Mouse (Mus musculus) liver, embryonic 12.5 days (tissue): Measurements from ENCODE around the gene Tchhl1. TPM values are rescaled to one million over a fixed set of nuclear protein-coding genes. Genes with fewer than 3 reads are reported as not detected.
A peak's percentile ranks its signal among the peaks of the same experiment; 100 is the strongest.
"Not testable (repeated sequence)": the region's sequence is repeated elsewhere in the genome, so short reads cannot be mapped to it uniquely, and the experiment has no call there.

Source experiments
- ATAC-seq: fragments of 200-750 bp; cut with Nextera tagmentation; 2 replicates; pipeline ENCODE4 v1.8.0; 2017; ENCODE audit warnings: moderate number of reproducible peaks, mild to moderate bottlenecking, moderate library complexity
- H3K27ac ChIP-seq: fragments of 300-500 bp; sonication (generic); 2 replicates; pipeline ENCODE4 v1.5.1; 2016; ENCODE audit warnings: mild to moderate bottlenecking
- H3K27me3 ChIP-seq: fragments of 300-500 bp; sonication (generic); replicated peaks from 2 replicates; pipeline ENCODE4 v1.6.1; 2016; ENCODE audit warnings: mild to moderate bottlenecking, moderate library complexity
- H3K36me3 ChIP-seq: fragments of 300-500 bp; sonication (generic); 2 replicates; pipeline ENCODE4 v1.6.1; 2016; ENCODE audit warnings: mild to moderate bottlenecking, moderate library complexity
- H3K4me1 ChIP-seq: fragments of 300-500 bp; sonication (generic); 2 replicates; pipeline ENCODE4 v1.6.1; 2016
- H3K4me2 ChIP-seq: fragments of 300-500 bp; sonication (generic); 2 replicates; pipeline ENCODE4 v1.6.1; 2016; ENCODE audit warnings: mild to moderate bottlenecking, moderate library complexity
- H3K4me3 ChIP-seq: fragments of 300-500 bp; sonication (generic); 2 replicates; pipeline ENCODE4 v1.5.1; 2016; ENCODE audit warnings: mild to moderate bottlenecking, moderate library complexity
- H3K9ac ChIP-seq: fragments of 300-500 bp; sonication (generic); 2 replicates; pipeline ENCODE4 v1.6.1; 2016; ENCODE audit warnings: mild to moderate bottlenecking, moderate library complexity
- H3K9me3 ChIP-seq: fragments of 300-500 bp; sonication (generic); replicated peaks from 2 replicates; pipeline ENCODE4 v1.6.1; 2016; ENCODE audit warnings: mild to moderate bottlenecking, moderate library complexity
- WGBS: fragments of 180-500 bp; shearing (Covaris S2); methylation state at CpG from one replicate; pipeline ENCODE4 v1.1.7; 2016; ENCODE audit not compliant: insufficient replicate concordance; 5-methylcytosine and 5-hydroxymethylcytosine counted together
- polyA plus RNA-seq: library from polyadenylated mRNA; unstranded; fragments of >200 nt; fragmentation: Nextera tagmentation; extraction: Ambion mirVana; gene quantifications from 2 replicates; pipeline ENCODE4 v1.2.1, GENCODE M21; 2016

Gene Tchhl1
- polyA plus RNA-seq: not detected in 2 replicates

DNA sequence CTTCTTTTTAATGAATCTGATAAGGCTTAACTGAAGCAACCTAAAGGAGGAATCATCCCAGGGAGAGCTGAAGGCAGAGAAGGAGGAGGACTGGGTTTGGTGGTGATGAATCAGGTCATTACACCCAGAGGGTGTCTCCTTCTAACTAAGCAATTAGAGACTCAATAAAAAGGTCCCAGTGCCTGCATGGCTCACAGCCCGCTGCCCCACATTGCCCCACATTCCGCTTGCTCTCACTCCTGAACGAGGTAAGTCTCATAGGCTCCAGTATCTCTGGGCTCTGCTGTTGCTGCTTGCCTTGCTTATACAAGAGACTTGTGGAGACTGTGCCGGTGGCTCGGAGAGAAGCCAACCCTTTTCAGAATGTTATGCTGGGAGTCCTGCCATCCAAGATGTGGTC is at the start of gene Tchhl1:
Tchhl1 (plus strand) TSS at position 194 of the 400 bp plus-strand sequence.
- Histone ChIP-seq H3K4me1 (no peaks in the 10 kb centered on the region), H3K4me2 (no peak within 1 kb of the TSS), H3K9ac (no peak within 1 kb of the TSS), H3K27me3 (no peaks in the 10 kb centered on the region), H3K27ac (no peak within 1 kb of the TSS), H3K36me3 (no peaks in the 10 kb centered on the region), H3K4me3 (no peak within 1 kb of the TSS), H3K9me3 (no peaks in the 10 kb centered on the region)
- WGBS: 55% methylated on average over 5 of the region's 5 CpGs
- ATAC-seq: no peak

DNA sequence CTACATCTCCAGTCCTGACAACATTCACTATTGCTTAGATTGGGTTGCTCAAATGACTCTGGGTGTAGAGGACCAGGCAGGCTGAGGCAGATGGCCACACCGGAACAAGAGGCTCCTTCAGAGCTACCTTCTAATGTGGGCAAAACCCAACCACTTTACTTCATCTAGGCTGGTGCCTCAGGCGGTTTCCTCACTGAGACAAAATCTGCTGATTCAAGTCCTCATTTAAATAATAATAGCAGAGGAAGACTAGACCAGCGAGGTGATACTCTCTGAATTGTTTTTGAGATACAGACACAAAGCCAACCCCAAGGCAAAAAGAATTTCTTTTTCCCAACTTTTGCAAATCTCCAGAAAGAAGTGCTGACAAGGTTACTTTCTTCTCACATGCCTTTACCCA is 36.9 kb upstream of the Tchhl1 start:
- no peak overlapping the region for H3K4me3 ChIP-seq
- no peaks in the 10 kb centered on the region for H3K27me3 ChIP-seq
- no peaks in the 10 kb centered on the region for H3K9me3 ChIP-seq
- no peak overlapping the region for H3K27ac ChIP-seq
- no peak overlapping the region for H3K4me2 ChIP-seq
- no peak for ATAC-seq
- no peaks in the 10 kb centered on the region for H3K4me1 ChIP-seq
- no peaks in the 10 kb centered on the region for H3K36me3 ChIP-seq
- WGBS: 44% methylated on average over 3 of the region's 3 CpGs
- H3K9ac ChIP-seq: no peak overlapping the region

DNA sequence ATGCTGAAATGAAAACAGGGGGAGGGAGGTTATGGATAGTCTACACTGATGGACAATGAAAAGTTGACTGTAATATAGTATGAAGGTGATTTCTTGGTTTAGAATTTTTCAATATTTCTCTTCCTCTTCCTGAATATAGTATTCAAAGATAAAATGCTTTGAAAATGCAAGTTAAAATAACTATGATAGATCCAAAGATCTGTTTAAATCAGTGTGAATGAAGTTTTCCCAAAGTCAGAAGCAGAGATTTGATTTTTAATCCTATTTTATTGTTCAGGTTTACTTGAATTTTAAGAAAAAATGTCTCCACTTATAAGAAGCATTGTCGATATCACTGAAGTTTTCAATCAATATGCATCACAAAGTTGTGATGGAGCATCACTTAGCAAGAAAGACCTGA is 26.5 kb upstream of the Tchhl1 start, which contains the start of gene Tchh:
Tchh (plus strand) TSS at position 301 of the 400 bp plus-strand sequence.
- H3K4me1 ChIP-seq: 0 out of 2 replicates have a peak, but pooled peaks cover 5% of the 10 kb centered on the region
- peaks cover 59% of the 10 kb centered on the region for H3K27me3 ChIP-seq
- H3K4me3 ChIP-seq: no peak within 1 kb of the TSS
- H3K9me3 ChIP-seq: no peaks in the 10 kb centered on the region
- H3K4me2 ChIP-seq: no peak within 1 kb of the TSS
- no peak within 1 kb of the TSS for H3K27ac ChIP-seq
- ATAC-seq: no peak
- 62% methylated on average over 1 of the region's 1 CpGs for WGBS
- no peaks in the 10 kb centered on the region for H3K36me3 ChIP-seq
- no peak within 1 kb of the TSS for H3K9ac ChIP-seq

DNA sequence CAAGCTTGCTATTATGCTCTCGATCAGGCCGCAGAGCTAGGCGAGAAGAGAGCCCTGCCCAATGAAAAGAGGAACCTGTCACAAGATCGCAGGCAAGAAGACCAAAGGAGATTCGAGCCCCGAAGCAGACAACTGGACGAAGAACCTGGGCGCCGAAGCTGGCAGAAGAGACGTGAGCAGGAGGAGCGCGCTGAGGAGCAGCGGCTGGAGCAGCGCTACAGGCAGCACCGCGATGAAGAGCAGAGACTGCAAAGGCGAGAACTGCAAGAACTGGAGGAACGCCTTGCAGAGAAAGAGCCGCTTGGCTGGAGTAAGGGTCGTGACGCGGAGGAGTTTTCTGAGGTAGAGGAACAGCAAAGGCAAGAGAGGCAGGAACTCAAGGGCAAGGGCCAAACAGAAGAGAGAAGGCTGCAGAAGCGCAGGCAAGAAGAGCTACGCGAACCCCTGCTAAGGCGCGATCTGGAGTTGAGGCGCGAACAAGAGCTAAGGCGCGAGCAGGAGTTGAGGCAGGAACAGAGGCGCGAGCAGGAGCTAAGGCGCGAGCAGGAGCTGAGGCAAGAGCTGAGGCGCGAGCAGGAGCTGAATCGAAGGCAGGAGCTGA is 25.0 kb upstream of the Tchhl1 start:
- H3K9ac ChIP-seq: no peak overlapping the region
- peak overlapping the region; percentile 70 for H3K4me2 ChIP-seq

DNA sequence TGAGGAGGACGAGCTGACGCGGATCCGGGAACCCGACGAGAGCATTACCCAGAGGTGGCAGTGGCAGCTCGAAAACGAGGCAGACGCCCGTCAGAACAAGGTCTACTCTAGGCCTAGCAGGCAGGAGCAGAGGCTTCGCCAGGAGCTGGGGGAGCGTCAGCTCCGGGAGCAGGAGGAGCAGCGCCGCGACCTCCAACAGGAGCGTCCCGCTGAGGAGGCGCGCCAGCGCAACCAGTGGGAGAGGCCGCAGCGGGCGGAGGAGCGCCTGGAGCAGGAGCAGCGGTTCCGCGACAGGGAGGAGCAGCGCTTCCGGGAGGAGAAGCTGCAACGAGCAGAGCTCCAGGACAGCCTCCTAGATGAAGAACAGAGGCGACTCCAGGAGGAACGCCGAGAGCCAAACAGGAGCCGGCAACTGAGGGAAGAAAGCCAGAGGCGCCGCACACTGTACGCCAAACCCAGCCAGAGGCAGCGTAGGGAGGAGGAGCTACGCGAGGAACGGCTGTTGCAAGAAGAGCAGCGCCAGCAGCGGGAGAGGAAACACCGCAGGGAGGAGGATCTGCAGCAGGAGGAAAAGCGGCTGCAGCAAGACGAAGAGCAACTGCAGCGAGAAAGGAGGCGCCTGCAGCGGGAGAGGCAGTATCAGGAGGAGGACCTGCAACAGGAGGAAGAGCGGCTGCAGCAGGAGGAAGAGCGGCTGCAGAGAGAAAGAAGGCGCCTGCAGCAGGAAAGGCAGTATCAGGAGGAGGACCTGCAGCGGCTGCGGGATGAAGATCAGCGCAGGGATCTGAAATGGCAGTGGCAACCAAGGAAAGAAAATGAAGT is 24.0 kb upstream of the Tchhl1 start:
- under 1% methylated on average over 56 of the region's 56 CpGs for WGBS
- H3K9ac ChIP-seq: no peak overlapping the region
- peaks cover 71% of the 10 kb centered on the region for H3K27me3 ChIP-seq
- no peaks in the 10 kb centered on the region for H3K36me3 ChIP-seq
- peak overlapping the region; percentile 70 for H3K4me2 ChIP-seq
- H3K27ac ChIP-seq: no peak overlapping the region
- peak; percentile 65 for ATAC-seq
- H3K4me1 ChIP-seq: 0 out of 2 replicates have a peak, but pooled peaks cover 5% of the 10 kb centered on the region
- peak overlapping the region; percentile 50 for H3K4me3 ChIP-seq
- no peaks in the 10 kb centered on the region for H3K9me3 ChIP-seq

More for the DNA sequence above, 25.0 kb upstream of the Tchhl1 start:
- H3K27ac ChIP-seq: no peak overlapping the region
- no peak for ATAC-seq
- WGBS: 2% methylated on average over 38 of the region's 38 CpGs
- H3K36me3 ChIP-seq: no peaks in the 10 kb centered on the region
- peaks cover 69% of the 10 kb centered on the region for H3K27me3 ChIP-seq
- no peaks in the 10 kb centered on the region for H3K9me3 ChIP-seq
- peak overlapping the region; percentile 50 for H3K4me3 ChIP-seq
- 0 out of 2 replicates have a peak, but pooled peaks cover 5% of the 10 kb centered on the region for H3K4me1 ChIP-seq

DNA sequence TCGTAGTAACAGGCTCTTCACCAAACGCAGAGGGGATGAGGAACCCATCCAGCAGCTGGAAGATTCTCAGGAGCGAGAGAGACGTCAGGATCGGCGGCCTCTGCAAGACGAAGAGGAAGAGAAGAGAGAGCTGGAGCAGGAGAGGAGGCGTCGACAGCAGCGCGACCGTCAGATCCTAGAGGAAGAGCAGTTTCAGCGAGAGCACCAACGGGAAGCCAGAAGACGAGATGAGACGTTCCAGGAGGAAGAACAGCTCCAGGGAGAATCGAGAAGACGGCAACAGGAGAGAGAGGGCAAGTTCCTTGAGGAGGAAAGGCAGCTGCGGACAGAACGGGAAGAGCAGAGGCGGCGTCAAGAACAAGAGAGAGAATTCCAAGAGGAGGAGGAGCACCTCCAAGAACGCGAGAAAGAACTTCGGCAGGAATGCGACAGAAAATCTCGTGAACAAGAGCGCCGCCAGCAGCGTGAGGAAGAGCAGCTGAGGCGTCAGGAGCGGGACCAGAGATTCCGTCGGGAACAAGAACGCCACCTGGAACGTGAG is 23.3 kb upstream of the Tchhl1 start:
- Histone ChIP-seq H3K36me3 (no peaks in the 10 kb centered on the region), H3K4me1 (0 out of 2 replicates have a peak, but pooled peaks cover 5% of the 10 kb centered on the region), H3K9ac (no peak overlapping the region), H3K27ac (no peak overlapping the region), H3K4me3 (peak overlapping the region; percentile 50), H3K27me3 (peaks cover 78% of the 10 kb centered on the region), H3K9me3 (no peaks in the 10 kb centered on the region), H3K4me2 (peak overlapping the region; percentile 70)
- ATAC-seq: no peak
- 1% methylated on average over 36 of the region's 36 CpGs for WGBS

DNA sequence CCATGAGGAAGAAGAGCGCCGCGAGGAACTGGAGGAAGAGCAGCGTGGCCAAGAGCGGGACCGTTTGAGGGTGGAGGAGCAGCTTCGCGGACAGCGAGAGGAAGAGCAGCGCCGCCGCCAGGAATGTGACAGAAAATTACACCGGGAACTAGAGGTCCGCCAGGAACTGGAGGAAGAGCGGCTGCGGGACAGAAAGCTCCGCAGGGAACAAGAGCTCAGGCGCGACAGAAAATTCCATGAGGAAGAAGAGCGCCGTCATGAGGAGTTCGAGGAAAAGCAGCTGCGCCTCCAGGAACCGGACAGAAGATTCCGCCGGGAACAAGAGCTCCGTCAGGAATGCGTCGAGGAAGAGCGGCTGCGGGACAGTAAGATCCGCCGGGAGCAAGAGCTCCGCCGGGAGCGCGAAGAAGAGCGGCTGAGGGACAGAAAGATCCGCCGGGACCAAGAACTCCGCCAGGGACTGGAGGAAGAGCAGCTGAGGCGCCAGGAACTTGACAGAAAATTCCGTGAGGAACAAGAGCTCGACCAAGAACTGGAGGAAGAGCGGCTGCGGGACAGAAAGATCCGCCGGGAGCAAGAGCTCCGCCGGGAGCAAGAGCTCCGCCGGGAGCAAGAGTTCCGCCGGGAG is 22.3 kb upstream of the Tchhl1 start:
- WGBS: under 1% methylated on average over 54 of the region's 54 CpGs
- H3K4me3 ChIP-seq: peak overlapping the region; percentile 40
- peak overlapping the region; percentile 70 for H3K4me2 ChIP-seq
- H3K27me3 ChIP-seq: peaks cover 70% of the 10 kb centered on the region
- no peak for ATAC-seq
- H3K4me1 ChIP-seq: 0 out of 2 replicates have a peak, but pooled peaks cover 5% of the 10 kb centered on the region
- no peak overlapping the region for H3K9ac ChIP-seq
- no peak overlapping the region for H3K27ac ChIP-seq
- H3K36me3 ChIP-seq: no peaks in the 10 kb centered on the region
- H3K9me3 ChIP-seq: no peaks in the 10 kb centered on the region

DNA sequence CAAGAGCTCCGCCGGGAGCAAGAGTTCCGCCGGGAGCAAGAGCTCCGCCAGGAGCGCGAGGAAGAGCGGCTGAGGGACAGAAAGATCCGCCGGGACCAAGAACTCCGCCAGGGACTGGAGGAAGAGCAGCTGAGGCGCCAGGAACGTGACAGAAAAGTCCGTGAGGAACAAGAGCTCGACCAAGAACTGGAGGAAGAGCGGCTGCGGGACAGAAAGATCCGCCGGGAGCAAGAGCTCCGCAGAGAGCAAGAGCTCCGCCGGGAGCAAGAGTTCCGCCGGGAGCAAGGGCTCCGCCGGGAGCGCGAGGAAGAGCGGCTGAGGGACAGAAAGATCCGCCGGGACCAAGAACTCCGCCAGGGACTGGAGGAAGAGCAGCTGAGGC is 21.8 kb upstream of the Tchhl1 start:
- H3K27ac ChIP-seq, H3K36me3 ChIP-seq, H3K4me1 ChIP-seq, H3K9ac ChIP-seq, ATAC-seq, H3K9me3 ChIP-seq: not testable (repeated sequence)
- H3K4me2 ChIP-seq: peak overlapping the region; percentile 70
- peak overlapping the region; percentile 40 for H3K4me3 ChIP-seq
- WGBS: 1% methylated on average over 32 of the region's 32 CpGs
- H3K27me3 ChIP-seq: peaks cover 73% of the 10 kb centered on the region

DNA sequence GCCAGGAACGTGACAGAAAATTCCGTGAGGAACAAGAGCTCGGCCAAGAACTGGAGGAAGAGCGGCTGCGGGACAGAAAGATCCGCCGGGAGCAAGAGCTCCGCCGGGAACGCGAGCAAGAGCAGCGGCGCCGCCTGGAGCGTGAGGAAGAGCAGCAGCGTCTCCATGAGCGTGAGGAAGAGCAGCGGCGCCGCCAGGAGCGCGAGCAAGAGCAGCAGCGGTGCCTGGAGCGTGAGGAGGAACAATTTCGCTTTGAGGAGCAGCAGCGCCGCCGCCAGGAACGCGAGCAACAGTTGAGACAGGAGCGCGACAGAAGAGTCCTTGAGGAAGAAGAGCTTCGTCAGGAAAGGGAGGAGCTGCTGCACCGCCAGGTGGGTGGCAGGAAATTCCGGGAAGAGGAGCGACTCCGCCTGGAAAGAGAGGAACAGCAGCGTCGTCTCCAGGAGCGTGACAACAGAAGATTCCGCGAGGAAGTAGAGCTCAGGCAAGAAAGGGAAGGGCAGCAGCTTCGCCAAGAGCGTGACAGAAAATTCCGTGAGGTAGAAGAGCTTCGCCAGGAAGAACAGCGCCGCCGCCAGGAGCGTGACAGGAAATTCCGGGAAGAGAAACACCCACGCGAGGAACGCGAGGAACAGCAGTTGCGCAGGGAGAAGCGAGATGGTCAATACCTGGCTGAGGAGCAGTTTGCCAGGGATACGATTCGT is 21.3 kb upstream of the Tchhl1 start:
- no peaks in the 10 kb centered on the region for H3K36me3 ChIP-seq
- 2% methylated on average over 59 of the region's 59 CpGs for WGBS
- ATAC-seq: no peak
- H3K4me3 ChIP-seq: peak overlapping the region; percentile 40
- 0 out of 2 replicates have a peak, but pooled peaks cover 5% of the 10 kb centered on the region for H3K4me1 ChIP-seq
- H3K27ac ChIP-seq: no peak overlapping the region
- peaks cover 72% of the 10 kb centered on the region for H3K27me3 ChIP-seq
- no peaks in the 10 kb centered on the region for H3K9me3 ChIP-seq
- peak overlapping the region; percentile 70 for H3K4me2 ChIP-seq
- H3K9ac ChIP-seq: no peak overlapping the region

DNA sequence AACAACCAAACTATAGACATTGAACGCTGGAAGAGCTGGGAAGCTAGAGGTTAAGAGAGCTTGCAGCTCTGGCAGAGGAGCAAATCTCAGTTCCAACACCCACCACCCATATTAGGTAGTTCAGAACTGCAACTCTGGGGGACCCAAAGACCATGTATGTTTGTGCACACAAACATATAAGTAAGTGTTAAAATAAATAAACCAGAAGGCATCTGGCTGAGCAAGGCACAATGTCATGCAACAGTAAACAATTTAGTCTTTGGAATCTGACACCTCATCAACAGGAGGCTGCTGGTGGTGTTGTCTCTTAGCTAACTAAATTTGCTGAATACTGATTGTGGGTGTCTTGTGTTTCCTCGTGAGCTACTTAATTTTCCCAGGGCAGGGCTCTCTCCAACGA is 2.0 kb upstream of the Tchhl1 start:
- no peak for ATAC-seq
- Histone ChIP-seq H3K9ac (no peak overlapping the region), H3K27ac (no peak overlapping the region), H3K36me3 (no peaks in the 10 kb centered on the region), H3K27me3 (no peaks in the 10 kb centered on the region), H3K4me1 (no peaks in the 10 kb centered on the region), H3K4me2 (no peak overlapping the region), H3K9me3 (no peaks in the 10 kb centered on the region), H3K4me3 (no peak overlapping the region)
- 48% methylated on average over 3 of the region's 3 CpGs for WGBS

DNA sequence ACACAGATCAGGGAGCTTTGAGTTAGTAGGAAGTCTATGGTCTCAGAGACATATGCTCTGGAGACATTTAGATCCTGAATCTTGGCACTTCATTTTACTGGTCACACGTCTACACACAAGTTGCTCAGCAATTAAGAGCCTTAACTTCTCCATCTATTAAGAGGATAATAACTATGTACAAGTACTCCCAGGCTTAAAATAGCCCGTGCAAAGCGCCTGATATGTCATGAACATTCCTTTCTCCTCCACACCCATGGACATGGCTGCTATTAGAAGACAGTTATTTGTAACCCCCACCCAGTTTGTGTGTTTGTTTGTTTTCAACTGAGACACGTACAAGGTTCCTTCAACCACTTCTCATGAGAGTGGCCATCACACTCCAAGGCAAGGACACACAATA is 1.4 kb upstream of the Tchhl1 start:
- ATAC-seq: no peak

More for the DNA sequence above, 1.4 kb upstream of the Tchhl1 start:
- Histone ChIP-seq H3K4me1 (no peaks in the 10 kb centered on the region), H3K4me2 (no peak overlapping the region), H3K27ac (no peak overlapping the region), H3K4me3 (no peak overlapping the region), H3K9ac (no peak overlapping the region), H3K9me3 (no peaks in the 10 kb centered on the region), H3K36me3 (no peaks in the 10 kb centered on the region), H3K27me3 (no peaks in the 10 kb centered on the region)
- WGBS: 62% methylated on average over 4 of the region's 4 CpGs
